Mouse (Mus musculus): Measurements from ENCODE around the gene Ccer1.
"Not testable (repeated sequence)": the region's sequence is repeated elsewhere in the genome, so short reads cannot be mapped to it uniquely, and the experiment has no call there.

Gene Ccer1

GRCm38 (mm10) chr10:97692913-97693312 is at the start of gene Ccer1:
Gene Ccer1, plus strand, starts transcription at chr10:97693059.
- DNase-seq (ENCODE audit: low spot score): no peak

- no peak for DNase-seq (ENCODE audit: low spot score)
Measured at GRCm38 (mm10) chr10:97643768-97644167, 49.1 kb upstream of the Ccer1 start, which contains the start of gene Epyc. Gene Epyc, plus strand, starts transcription at chr10:97644068.

- no peak for DNase-seq (ENCODE audit: low spot score)
Measured at GRCm38 (mm10) chr10:97650334-97650733, 42.5 kb upstream of the Ccer1 start.

GRCm38 (mm10) chr10:97659489-97659888 is 33.4 kb upstream of the Ccer1 start:
- no peak for DNase-seq (ENCODE audit: low spot score)

GRCm38 (mm10) chr10:97668656-97669055 is 24.2 kb upstream of the Ccer1 start:
- peak; percentile 35 for DNase-seq (ENCODE audit: low spot score)

- DNase-seq (ENCODE audit: low spot score): peak; percentile 63
Measured at GRCm38 (mm10) chr10:97670202-97670601, 22.7 kb upstream of the Ccer1 start.

GRCm38 (mm10) chr10:97673239-97673638 is 19.6 kb upstream of the Ccer1 start:
- DNase-seq (ENCODE audit: low spot score): no peak

GRCm38 (mm10) chr10:97682981-97683380 is 9.9 kb upstream of the Ccer1 start:
- no peak for DNase-seq (ENCODE audit: low spot score)

GRCm38 (mm10) chr10:97687198-97687597 is 5.7 kb upstream of the Ccer1 start:
- no peak for DNase-seq (ENCODE audit: low spot score)

- peak; percentile 19 for DNase-seq (ENCODE audit: low spot score)
Measured at GRCm38 (mm10) chr10:97689425-97689824, 3.4 kb upstream of the Ccer1 start.

- no peak for DNase-seq (ENCODE audit: low spot score)
Measured at GRCm38 (mm10) chr10:97693398-97694135, 708 bp downstream of the Ccer1 start.

GRCm38 (mm10) chr10:97702321-97702720 is 9.5 kb downstream of the Ccer1 start:
- no peak for DNase-seq (ENCODE audit: low spot score)

- peak; percentile 82 for DNase-seq (ENCODE audit: low spot score)
Measured at GRCm38 (mm10) chr10:97704562-97704961, 11.7 kb downstream of the Ccer1 start.

GRCm38 (mm10) chr10:97712687-97713086 is 19.8 kb downstream of the Ccer1 start:
- DNase-seq (ENCODE audit: low spot score): peak; percentile 85

- no peak for DNase-seq (ENCODE audit: low spot score)
Measured at GRCm38 (mm10) chr10:97714584-97714983, 21.7 kb downstream of the Ccer1 start.

- no peak for DNase-seq (ENCODE audit: low spot score)
Measured at GRCm38 (mm10) chr10:97715289-97715906, 22.5 kb downstream of the Ccer1 start.

- DNase-seq (ENCODE audit: low spot score): no peak
Measured at GRCm38 (mm10) chr10:97717233-97717632, 24.4 kb downstream of the Ccer1 start.

GRCm38 (mm10) chr10:97718021-97718420 is 25.2 kb downstream of the Ccer1 start:
- DNase-seq (ENCODE audit: low spot score): no peak

GRCm38 (mm10) chr10:97720625-97721024 is 27.8 kb downstream of the Ccer1 start:
- no peak for DNase-seq (ENCODE audit: low spot score)

GRCm38 (mm10) chr10:97722709-97723108 is 29.9 kb downstream of the Ccer1 start:
- DNase-seq (ENCODE audit: low spot score): no peak

- no peak for DNase-seq (ENCODE audit: low spot score)
Measured at GRCm38 (mm10) chr10:97725929-97726328, 33.1 kb downstream of the Ccer1 start.

- not testable (repeated sequence) for DNase-seq (ENCODE audit: low spot score)
Measured at GRCm38 (mm10) chr10:97726655-97727054, 33.8 kb downstream of the Ccer1 start, which contains the start of gene C030005K15Rik. Gene C030005K15Rik, minus strand, starts transcription at chr10:97726755.

Measured in embryo, embryonic 10 days (tissue).